Mouse (Mus musculus): ENCODE measurements around the gene Arhgef19. TPM values are rescaled to one million over a fixed set of nuclear protein-coding genes. Genes with fewer than 3 reads are reported as not detected.
A peak's percentile ranks its signal among the peaks of the same experiment; 100 is the strongest.

Arhgef19 gene
- polyA plus RNA-seq, 1 experiment from 2014 or later: 17.0 TPM

GRCm38 (mm10) chr4:141238492-141239387 lies 559 bp upstream of the Arhgef19 start:
- peaks cover 63% of the 10 kb centered on the region for H3K27me3 ChIP-seq
- H3K4me3 ChIP-seq: peak overlapping the region; percentile 39
- H3K9me3 ChIP-seq: no peaks in the 10 kb centered on the region
- peak overlapping the region; percentile 71 for H3K4me2 ChIP-seq (replicated peaks)
- no peaks in the 10 kb centered on the region for H3K36me3 ChIP-seq
- no peak overlapping the region for H3K27ac ChIP-seq
- peak overlapping the region; percentile 27; the same call in 1 of the 2 replicates for H3K9ac ChIP-seq
- WGBS: 6% methylated on average over 20 of the region's 20 CpGs
- ATAC-seq (ENCODE audit: insufficient number of reproducible peaks, insufficient read depth, low FRiP score, low TSS enrichment): no peak
- peaks cover 29% of the 10 kb centered on the region for H3K4me1 ChIP-seq

DNA sequence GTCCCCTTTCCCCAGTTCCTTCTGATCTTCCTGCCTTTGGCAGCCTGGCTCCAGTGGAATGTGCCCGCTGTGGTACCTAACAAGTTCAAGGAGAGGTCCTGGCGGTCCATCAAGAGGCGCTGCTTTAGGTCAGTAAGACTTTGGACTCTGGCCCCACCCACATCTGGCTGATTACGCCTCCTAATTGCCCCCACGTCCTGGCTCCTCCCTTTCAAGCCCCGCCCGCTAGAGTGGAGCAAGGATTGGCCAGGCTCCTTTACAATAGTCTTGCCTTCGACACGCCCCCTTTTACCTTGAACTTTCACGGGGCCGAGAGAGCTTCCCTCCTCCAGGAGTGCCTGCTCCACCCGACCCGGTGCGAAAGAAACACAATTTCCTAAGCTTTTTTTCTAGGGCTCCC lies 1.3 kb downstream of the Arhgef19 start:
- peaks cover 39% of the 10 kb centered on the region for H3K4me1 ChIP-seq
- peak overlapping the region; percentile 71; the same call in 1 of the 2 replicates for H3K4me2 ChIP-seq (replicated peaks)
- no peaks in the 10 kb centered on the region for H3K36me3 ChIP-seq
- H3K4me3 ChIP-seq: no peak overlapping the region
- peaks cover 81% of the 10 kb centered on the region for H3K27me3 ChIP-seq
- WGBS: 6% methylated on average over 14 of the region's 14 CpGs
- no peaks in the 10 kb centered on the region for H3K9me3 ChIP-seq
- H3K27ac ChIP-seq: no peak overlapping the region
- H3K9ac ChIP-seq: no peak overlapping the region
- no peak for ATAC-seq (ENCODE audit: insufficient number of reproducible peaks, insufficient read depth, low FRiP score, low TSS enrichment)

DNA sequence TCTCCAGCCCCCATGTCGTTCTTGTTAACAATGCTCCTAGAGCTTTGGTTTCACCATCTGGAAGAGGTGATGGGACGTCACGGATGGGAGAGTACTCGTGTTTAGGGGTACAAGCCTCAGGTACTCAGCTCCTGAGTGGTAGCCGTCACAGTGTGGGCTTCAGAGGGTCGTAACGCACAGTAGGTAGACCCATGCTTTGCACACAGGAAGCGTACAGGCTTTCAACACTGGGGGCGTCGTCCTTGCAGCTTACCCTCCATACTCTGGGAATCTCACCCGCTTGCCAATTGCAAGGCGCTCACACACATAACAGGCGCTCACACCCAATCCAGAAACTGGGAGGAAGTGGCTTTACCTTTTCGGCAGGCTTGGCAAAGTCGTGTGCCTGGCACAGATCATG lies 2.6 kb downstream of the Arhgef19 start:
- H3K27ac ChIP-seq: peak overlapping the region; percentile 20; the same call in 1 of the 2 replicates
- ATAC-seq (ENCODE audit: insufficient number of reproducible peaks, insufficient read depth, low FRiP score, low TSS enrichment): no peak
- 0 out of 2 replicates have a peak overlapping the region, but pooled peaks have one; percentile 25 for H3K4me3 ChIP-seq
- H3K9ac ChIP-seq: no peak overlapping the region
- H3K36me3 ChIP-seq: no peaks in the 10 kb centered on the region
- H3K4me2 ChIP-seq (replicated peaks): peak overlapping the region; percentile 40
- H3K27me3 ChIP-seq: peaks cover 90% of the 10 kb centered on the region
- 30% methylated on average over 15 of the region's 15 CpGs for WGBS
- no peaks in the 10 kb centered on the region for H3K9me3 ChIP-seq
- H3K4me1 ChIP-seq: peaks cover 50% of the 10 kb centered on the region

GRCm38 (mm10) chr4:141242651-141243241 lies 3.4 kb downstream of the Arhgef19 start:
- WGBS: 5% methylated on average over 7 of the region's 11 CpGs
- H3K36me3 ChIP-seq: no peaks in the 10 kb centered on the region
- H3K4me2 ChIP-seq (replicated peaks): peak overlapping the region; percentile 40
- peak overlapping the region; percentile 25 for H3K4me3 ChIP-seq
- peak overlapping the region; percentile 52; the same call in 1 of the 2 replicates for H3K27ac ChIP-seq
- H3K4me1 ChIP-seq: peaks cover 58% of the 10 kb centered on the region
- peak overlapping the region; percentile 42 for H3K9ac ChIP-seq
- no peaks in the 10 kb centered on the region for H3K9me3 ChIP-seq
- ATAC-seq (ENCODE audit: insufficient number of reproducible peaks, insufficient read depth, low FRiP score, low TSS enrichment): peak; percentile 18; the same call in 1 of the 2 replicates
- H3K27me3 ChIP-seq: peaks cover 92% of the 10 kb centered on the region

DNA sequence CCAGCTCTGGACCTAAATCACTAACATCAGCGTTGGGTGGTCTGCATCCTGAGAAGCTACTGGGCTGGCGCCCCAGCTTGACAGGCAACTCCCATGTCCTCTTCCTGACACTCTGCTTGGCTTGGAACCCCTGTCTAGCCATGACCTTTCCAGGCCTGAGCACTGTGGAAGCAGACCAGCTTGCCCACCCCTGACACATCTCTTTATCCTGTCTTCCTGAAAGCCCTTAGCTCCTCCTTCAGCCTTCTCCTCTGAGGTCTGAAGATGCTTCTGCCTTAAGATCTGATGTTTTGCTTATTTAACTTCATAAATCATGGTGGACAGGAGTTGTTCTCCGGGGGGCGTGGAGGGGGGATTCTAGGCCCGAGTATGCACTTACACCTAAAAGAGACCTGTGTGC lies 4.3 kb downstream of the Arhgef19 start:
- Histone ChIP-seq H3K9ac (no peak overlapping the region), H3K4me3 (peak overlapping the region; percentile 25), H3K4me2 (replicated peaks) (peak overlapping the region; percentile 40), H3K27ac (no peak overlapping the region), H3K36me3 (no peaks in the 10 kb centered on the region), H3K9me3 (no peaks in the 10 kb centered on the region), H3K4me1 (peaks cover 63% of the 10 kb centered on the region), H3K27me3 (peaks cover 92% of the 10 kb centered on the region)
- 61% methylated on average over 5 of the region's 5 CpGs for WGBS
- ATAC-seq (ENCODE audit: insufficient number of reproducible peaks, insufficient read depth, low FRiP score, low TSS enrichment): no peak

DNA sequence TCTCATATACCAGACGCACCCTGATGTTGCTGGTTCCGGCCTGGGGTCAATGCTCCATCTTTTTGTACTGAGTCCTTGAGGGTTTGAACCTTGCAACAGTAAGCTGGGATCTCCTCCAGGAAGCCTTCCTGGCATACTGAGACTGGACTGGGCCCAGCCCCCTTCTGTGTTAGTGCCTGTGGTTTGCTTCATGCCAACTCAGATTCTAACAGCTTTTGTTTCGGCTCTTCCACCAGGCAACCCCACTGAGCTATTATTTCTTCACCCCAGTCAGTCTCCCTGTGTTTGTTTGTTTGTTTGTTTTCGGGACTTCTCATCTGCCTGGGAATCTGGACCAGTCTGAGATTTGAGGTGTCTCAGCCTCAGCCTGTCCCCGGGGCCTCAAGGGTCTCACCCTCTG lies 5.1 kb downstream of the Arhgef19 start:
- no peak for ATAC-seq (ENCODE audit: insufficient number of reproducible peaks, insufficient read depth, low FRiP score, low TSS enrichment)
- Histone ChIP-seq H3K4me2 (replicated peaks) (peak overlapping the region; percentile 40), H3K4me3 (peak overlapping the region; percentile 25), H3K4me1 (peaks cover 56% of the 10 kb centered on the region), H3K27ac (peak overlapping the region; percentile 64; the same call in 1 of the 2 replicates), H3K27me3 (peaks cover 93% of the 10 kb centered on the region), H3K9me3 (no peaks in the 10 kb centered on the region), H3K36me3 (no peaks in the 10 kb centered on the region), H3K9ac (peak overlapping the region; percentile 54; the same call in 1 of the 2 replicates)
- 44% methylated on average over 5 of the region's 5 CpGs for WGBS

DNA sequence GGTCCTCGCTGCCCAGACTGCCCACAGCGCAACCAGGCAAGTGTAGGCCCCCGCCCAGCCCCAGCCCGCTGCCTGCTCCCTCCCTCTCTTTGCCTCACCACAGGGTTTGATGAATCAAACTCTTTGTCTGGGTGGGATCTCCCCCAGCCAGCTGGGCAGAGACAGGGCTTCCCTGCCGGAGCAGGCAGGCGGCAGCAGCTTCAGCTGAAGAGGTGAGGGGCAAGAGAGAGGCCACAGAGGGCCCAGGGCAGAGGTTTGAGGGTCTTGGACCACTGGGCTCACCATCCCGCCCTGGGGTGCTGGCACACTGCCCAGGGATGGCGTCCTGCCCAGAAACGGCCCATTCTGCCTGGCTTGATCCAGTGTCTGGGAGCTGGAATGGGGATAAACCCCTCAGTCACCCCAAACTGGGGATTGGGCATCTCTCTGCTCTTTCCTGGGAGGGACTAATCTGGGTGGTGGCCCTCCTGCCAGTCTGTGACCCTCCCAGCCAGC lies 5.7 kb downstream of the Arhgef19 start:
- no peak for ATAC-seq (ENCODE audit: insufficient number of reproducible peaks, insufficient read depth, low FRiP score, low TSS enrichment)
- H3K9me3 ChIP-seq: no peaks in the 10 kb centered on the region
- peak overlapping the region; percentile 64 for H3K27ac ChIP-seq
- H3K27me3 ChIP-seq: peaks cover 94% of the 10 kb centered on the region
- H3K4me3 ChIP-seq: peak overlapping the region; percentile 25
- H3K4me1 ChIP-seq: peaks cover 50% of the 10 kb centered on the region
- H3K9ac ChIP-seq: peak overlapping the region; percentile 54
- H3K36me3 ChIP-seq: no peaks in the 10 kb centered on the region
- 15% methylated on average over 9 of the region's 9 CpGs for WGBS
- H3K4me2 ChIP-seq (replicated peaks): peak overlapping the region; percentile 40

- Histone ChIP-seq H3K27ac (no peak overlapping the region), H3K27me3 (peaks cover 91% of the 10 kb centered on the region), H3K36me3 (no peaks in the 10 kb centered on the region), H3K4me3 (0 out of 2 replicates have a peak overlapping the region, but pooled peaks have one; percentile 41), H3K4me1 (peaks cover 46% of the 10 kb centered on the region), H3K9me3 (no peaks in the 10 kb centered on the region), H3K4me2 (replicated peaks) (peak overlapping the region; percentile 61), H3K9ac (no peak overlapping the region)
- no peak for ATAC-seq (ENCODE audit: insufficient number of reproducible peaks, insufficient read depth, low FRiP score, low TSS enrichment)
- WGBS: 22% methylated on average over 24 of the region's 24 CpGs
These were observed 7.0 kb downstream of the Arhgef19 start for GRCm38 (mm10) chr4:141246089-141246997.

DNA sequence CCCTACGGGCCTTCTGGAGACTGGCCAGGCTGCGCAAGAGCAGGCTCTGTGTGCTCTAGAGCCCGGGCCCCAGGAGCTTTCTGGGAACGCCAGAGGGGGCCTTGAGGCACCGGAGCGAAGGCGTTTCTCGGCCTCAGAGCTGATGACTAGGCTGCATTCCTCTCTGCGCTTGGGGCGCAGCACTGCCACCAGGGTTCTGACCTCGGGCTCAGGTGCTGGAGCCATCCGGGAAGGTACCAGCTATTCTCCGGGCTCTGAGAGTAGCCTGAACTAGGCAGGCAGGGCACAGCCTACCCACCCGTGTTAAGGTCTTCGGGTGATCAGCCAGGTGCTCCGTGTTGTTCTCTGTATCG lies 7.7 kb downstream of the Arhgef19 start:
- WGBS: 3% methylated on average over 17 of the region's 17 CpGs
- no peaks in the 10 kb centered on the region for H3K36me3 ChIP-seq
- peak overlapping the region; percentile 61 for H3K4me2 ChIP-seq (replicated peaks)
- peak overlapping the region; percentile 41; the same call in 1 of the 2 replicates for H3K4me3 ChIP-seq
- peaks cover 85% of the 10 kb centered on the region for H3K27me3 ChIP-seq
- ATAC-seq (ENCODE audit: insufficient number of reproducible peaks, insufficient read depth, low FRiP score, low TSS enrichment): no peak
- H3K9me3 ChIP-seq: no peaks in the 10 kb centered on the region
- no peak overlapping the region for H3K27ac ChIP-seq
- H3K9ac ChIP-seq: peak overlapping the region; percentile 15; the same call in 1 of the 2 replicates
- peaks cover 45% of the 10 kb centered on the region for H3K4me1 ChIP-seq

DNA sequence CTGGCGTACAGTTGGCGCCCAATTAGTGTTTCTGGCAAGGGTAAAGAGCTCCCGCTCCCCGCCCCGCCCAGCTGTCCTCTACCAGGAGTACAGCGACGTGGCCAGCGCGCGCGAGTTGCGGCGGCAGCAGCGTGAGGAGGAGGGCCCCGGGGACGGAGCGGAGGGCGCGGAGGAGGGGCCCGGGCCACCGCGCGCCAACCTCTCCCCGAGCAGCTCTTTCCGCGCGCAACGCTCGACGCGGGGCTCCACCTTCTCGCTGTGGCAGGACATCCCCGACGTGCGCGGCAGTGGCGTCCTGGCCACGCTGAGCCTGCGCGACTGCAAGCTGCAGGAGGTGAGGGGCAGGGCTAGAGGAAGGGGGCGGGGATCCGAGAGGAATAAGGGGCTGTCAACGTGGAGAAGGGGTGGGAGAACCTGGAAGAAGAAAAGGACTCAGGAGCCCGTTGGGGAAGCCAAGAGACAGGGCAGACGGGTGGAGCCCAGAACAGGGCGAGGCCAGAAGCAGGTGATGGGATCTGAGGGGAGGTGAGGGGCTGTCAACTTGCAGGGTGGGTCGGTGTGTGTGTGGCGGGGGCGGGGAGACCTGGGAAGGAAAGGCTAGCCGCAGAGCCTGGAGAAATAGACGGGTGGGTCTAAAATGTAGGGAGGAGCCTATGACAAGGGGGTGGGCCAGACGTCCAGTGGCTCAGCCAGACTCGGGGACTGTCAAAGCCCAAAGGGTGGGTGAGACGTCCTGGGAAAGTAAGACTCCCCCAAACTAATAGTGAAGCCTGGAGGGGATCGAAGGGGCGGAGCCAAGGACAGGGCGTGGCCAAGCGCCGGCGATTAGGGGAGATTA lies 8.7 kb downstream of the Arhgef19 start:
- Histone ChIP-seq H3K36me3 (no peaks in the 10 kb centered on the region), H3K9me3 (no peaks in the 10 kb centered on the region), H3K4me1 (peaks cover 35% of the 10 kb centered on the region), H3K4me2 (replicated peaks) (peak overlapping the region; percentile 61), H3K9ac (peak overlapping the region; percentile 36; the same call in 1 of the 2 replicates), H3K27me3 (peaks cover 75% of the 10 kb centered on the region), H3K4me3 (peak overlapping the region; percentile 41), H3K27ac (no peak overlapping the region)
- peak; percentile 49 for ATAC-seq (ENCODE audit: insufficient number of reproducible peaks, insufficient read depth, low FRiP score, low TSS enrichment)
- under 1% methylated on average over 58 of the region's 60 CpGs for WGBS

Data from embryonic facial prominence, embryonic 12.5 days (tissue).